Mouse (Mus musculus): ENCODE measurements at regions not wholly inside any gene's neighbourhood (a gene's known extent, or its start where the extent isn't known, plus 50 kb on each side); places are given as distances from the start of the nearest gene placed in this dataset.

DNA sequence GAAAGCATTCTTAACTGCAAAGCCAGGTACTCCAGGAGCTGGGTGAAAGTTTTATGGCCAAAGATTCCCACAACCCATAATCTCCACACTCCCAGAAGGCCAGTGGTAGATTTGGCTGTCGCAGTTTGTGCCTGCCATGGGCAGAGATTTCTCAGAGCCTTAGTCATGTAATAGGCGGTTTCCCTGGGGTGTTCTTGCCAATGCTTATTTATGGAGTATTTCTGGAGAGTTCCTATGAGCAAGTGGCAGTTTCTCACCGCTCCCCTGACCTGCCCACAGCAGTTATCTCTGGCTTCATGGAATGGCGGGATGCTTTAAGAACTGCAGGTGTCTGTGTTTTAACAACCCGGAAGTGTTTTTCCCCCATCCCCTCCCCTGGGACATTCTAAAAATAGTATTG, 179.8 kb downstream of the 4933412E24Rik start:
- no peak for DNase-seq (ENCODE audit: low spot score)

DNA sequence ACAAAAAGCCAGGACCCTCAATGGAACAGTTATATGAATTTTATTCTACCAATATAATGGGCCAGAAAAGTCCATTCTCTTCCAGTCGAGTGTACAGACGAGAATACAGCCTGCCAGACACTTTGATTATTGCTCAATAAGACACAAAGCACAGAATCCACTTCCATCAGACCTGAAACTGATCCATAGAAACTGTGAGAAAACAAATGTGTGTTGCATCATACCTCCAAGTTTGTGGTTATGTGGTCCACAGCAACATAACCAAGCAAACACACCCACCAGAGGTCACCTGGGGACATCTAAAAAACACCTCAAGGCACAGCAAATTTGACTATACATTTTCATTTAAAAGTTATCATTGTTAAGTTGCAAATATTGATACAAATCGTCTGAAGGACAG, 183.2 kb downstream of the 4933412E24Rik start:
- DNase-seq (ENCODE audit: low spot score), result no peak

DNA sequence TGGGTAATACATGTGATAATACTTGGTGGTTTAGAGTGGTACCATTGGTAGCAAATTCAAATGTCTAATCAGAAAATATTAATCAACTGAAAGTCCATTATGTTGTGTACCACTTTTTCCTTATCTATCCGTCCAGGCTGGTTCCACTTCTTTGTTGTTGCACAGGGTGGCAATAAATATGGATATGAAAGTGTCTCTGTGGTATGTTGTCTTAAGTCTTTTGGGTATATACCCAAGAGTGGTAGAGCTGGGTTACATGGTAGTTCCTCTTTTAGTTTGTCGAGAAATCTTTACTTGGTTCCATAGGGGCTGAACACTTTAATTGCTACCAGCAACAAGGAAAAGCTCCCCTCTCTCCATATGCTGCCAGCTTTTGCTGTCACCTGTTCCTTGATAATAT, 184.9 kb downstream of the 4933412E24Rik start:
- DNase-seq (ENCODE audit: low spot score), result no peak

- no peak for DNase-seq (ENCODE audit: low spot score)
These were observed 185.6 kb downstream of the 4933412E24Rik start for GRCm38 (mm10) chr15:59830553-59831462.

DNA sequence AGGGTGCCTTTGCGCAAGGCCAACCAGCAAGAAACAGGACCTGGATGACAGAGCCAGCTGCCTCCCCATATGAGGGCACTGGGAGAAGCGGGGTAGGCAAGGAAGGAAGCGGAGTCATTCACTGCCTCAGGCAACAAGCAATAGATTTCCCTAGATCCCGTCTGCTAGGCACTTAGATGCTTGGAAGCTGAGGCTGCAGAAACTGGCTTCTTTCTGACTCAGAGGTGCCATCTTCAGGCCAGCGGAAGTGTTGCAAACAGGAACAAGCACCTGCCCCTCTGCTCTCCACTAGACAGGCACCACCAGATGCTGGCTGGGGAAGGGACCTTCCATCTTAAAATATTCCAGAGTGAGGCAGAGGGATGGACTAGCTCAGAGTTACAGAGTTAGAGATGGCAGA, 188.0 kb downstream of the 4933412E24Rik start:
- DNase-seq (ENCODE audit: low spot score), result peak; percentile 68

DNA sequence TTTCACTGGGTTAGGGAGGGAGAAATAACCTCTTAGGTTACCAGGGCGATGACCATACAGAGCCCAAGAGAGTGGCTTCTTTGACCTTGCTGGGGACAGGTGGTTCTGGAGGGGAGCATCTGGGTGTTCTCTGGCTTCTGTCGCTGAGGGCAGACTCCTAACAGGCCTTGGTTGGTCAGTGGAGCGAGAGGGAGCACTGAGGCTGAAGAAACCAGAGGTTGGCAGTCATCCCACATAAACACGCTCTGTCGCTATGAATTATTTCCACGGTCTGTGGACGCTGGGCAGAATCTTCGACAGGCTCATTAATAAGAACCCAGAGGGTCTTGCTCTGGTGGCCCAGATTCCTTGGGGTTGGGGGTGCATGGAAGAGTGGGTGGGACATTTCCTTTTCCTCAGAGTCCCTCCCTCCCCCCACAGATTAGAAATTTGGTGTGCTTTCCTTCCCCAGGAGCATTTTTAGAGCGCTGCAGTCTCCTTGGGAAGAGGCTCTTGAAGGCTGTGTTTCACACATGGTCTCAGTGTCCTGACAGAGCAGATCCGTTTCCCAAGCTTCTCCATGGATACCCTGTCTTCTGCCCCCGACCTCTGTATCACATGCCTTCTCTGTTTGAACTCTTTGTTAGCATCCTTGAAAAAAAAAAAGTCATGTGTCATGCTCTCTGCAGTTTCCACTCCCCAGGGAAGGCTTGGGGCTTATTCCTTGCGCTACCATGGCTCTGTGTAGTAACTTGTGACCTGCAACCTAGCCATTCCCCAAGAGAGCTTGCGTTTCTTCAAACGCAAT, 190.1 kb downstream of the 4933412E24Rik start:
- no peak for DNase-seq (ENCODE audit: low spot score)

GRCm38 (mm10) chr15:59823921-59824320, 192.5 kb downstream of the 4933412E24Rik start:
- DNase-seq (ENCODE audit: low spot score), result no peak

DNA sequence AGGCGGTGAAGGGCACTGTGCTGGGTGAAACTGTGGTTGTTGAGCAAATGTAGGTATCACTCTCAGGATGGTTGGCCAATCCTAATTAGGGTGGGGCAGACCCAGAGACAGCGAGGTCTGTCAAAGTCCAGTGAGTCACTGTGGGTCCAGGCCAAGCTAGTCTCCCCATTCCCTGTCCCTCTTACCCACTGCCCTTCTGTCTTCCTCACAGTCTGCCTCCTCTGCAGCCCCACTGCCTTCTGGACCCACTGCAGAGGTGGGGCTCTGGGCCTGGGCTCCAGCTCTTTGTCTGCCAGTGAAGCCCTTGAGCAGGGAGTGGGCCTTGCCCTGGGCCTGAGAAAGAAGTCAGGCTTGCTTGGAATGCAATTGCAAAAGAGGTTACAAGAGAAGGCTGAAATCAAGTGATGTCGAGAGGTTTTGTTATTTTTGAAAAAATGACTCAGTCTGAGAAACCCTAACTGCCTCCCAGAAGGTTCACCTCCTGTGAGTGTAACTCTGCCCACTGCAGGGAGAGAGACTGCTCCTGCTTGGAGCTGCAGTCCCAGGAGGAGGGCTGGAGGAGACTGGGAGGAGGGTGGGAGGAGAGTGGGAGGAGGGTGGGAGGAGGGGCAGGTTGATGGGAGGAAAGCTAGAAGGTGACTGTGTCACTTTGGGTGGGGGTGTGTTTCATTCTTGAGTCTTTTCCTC, 193.3 kb downstream of the 4933412E24Rik start:
- DNase-seq (ENCODE audit: low spot score), result no peak

DNA sequence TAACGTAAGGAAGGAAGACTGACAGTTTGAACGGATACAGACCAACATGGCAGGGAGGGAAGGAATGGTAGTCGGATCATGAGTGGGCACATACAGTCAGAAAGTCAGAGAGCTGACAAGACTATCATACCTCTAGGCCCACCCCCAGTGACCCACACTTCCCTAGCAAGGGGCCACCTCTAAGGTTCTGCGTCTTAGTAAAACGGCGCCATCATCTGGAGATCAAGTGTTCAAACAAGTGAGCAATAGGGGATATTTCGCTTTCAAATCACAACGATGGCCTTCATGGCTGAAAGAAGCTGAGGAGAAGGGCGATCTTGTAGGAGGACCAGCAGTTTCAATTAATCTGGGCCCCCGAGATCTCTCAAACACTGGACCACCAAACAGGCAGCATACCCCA, 196.1 kb downstream of the 4933412E24Rik start:
- DNase-seq (ENCODE audit: low spot score), result no peak

DNA sequence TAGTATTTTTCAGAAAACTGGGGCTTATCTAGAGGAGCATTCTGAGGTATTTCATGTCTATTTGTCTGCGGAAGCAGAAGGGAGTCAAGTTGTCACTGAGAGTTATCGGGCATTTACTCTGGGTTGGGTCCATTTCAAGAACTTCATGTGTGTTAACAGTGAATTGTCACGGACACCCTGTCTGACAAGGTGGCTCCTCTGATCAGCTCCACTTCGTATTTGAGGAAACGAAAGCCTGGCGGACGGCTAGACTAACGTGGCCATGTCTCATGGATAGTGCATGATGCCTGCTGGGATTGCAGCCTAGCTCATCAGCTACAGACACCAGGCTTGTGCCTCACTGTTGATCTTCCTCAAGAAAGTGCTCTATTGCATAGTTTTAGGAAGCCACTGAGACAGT, 200.4 kb downstream of the 4933412E24Rik start:
- DNase-seq (ENCODE audit: low spot score), result no peak

GRCm38 (mm10) chr15:59811566-59811965, 204.8 kb downstream of the 4933412E24Rik start:
- no peak for DNase-seq (ENCODE audit: low spot score)

DNA sequence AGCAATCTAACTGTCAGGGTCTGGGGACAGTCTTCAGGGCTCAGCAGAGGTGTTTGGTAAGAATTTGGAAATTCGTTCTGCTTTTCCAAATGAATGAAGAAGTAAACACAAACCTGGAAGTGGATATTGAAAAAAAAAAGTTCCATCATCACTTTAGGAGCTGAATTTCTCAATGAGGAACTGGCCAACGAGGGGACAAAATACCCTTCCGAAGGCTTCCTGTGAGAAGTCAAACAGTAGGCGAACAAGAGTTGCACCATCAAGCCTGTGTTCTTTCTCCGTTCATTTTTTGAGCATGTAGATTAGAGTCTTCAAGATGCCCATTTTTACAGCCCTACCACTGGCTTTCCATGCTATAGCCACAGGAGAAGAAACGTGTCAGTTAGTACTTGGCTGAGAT, 207.1 kb downstream of the 4933412E24Rik start:
- no peak for DNase-seq (ENCODE audit: low spot score)

DNA sequence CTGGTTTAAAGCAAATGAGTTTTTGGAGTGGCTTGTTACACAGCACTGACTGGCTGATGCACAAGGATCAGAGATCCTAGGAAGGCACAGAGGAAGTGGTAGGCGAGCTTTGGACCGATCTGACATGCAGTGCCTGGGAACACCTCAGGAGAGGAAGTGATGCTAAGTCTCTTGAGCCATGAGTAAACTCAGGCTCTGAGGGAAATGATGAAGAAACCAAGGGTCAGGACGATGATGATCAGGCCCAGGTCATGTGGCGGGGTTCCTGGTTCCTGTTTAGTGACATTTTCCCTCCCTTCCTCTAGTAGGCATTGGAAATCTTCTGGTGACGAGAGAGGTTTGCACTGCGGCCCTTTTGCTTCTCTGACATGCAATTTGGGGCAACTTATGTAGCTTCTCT, 208.7 kb downstream of the 4933412E24Rik start:
- no peak for DNase-seq (ENCODE audit: low spot score)

DNA sequence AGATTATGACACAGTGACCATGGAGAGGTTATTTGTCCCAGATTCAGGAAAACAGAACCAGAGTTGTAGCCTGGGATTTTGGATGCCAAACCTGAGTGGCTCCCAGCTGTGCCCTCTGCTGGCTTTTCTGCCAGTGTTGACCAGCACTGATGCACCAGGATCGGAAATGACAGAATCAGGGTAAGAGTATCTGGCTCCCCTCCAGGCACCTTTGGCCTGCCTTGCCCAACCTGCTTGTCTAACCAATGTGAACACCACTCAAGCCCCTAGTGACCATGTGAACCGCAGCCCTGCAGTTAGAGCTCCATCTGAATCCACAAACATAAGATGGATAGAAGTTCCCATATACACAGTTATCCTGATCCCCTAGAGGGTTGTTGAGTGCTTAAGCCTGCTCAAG, 210.6 kb downstream of the 4933412E24Rik start:
- DNase-seq (ENCODE audit: low spot score), result no peak

GRCm38 (mm10) chr15:59804821-59805220, 211.6 kb downstream of the 4933412E24Rik start:
- DNase-seq (ENCODE audit: low spot score), result no peak

- DNase-seq (ENCODE audit: low spot score), result peak; percentile 26
These were observed 212.0 kb downstream of the 4933412E24Rik start for GRCm38 (mm10) chr15:59804394-59804793.

GRCm38 (mm10) chr15:59802276-59802675, 214.1 kb downstream of the 4933412E24Rik start:
- no peak for DNase-seq (ENCODE audit: low spot score)

DNA sequence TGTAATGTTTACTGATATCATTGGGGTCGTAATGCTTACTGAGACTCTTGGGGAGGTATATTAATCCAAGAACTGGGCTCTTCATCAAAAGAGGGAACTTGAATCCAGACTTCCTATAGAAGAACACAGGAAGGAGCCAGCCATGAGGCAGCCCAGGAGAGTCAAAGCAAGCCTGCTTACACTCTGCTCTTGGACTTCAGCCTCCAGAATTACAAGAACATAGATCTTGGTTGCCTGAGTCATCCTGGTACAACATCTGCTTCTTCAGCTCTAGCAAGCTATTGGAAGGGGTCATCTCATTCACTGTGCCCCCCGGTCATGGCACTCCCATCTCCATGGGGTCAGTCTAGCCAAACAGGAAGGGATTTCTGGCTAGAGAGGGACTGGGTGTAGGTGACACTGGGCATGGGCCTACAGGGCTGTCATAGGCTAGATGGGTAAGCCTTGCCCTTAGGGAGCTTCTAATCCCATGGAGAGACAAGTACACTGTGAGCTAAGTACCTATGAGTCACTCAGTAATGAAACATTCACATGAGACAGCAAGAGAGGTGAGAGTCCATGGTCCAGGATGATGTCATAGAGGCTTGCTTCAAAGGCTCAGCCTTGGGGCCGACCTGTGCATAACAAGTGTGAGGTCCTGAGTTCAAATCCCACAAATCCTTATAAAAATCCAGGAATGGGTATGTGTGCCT, 217.1 kb downstream of the 4933412E24Rik start:
- no peak for DNase-seq (ENCODE audit: low spot score)

GRCm38 (mm10) chr15:59798486-59798885, 217.9 kb downstream of the 4933412E24Rik start:
- DNase-seq (ENCODE audit: low spot score), result no peak

GRCm38 (mm10) chr15:59795717-59796116, 220.7 kb downstream of the 4933412E24Rik start:
- no peak for DNase-seq (ENCODE audit: low spot score)

GRCm38 (mm10) chr15:59794871-59795270, 221.5 kb downstream of the 4933412E24Rik start:
- no peak for DNase-seq (ENCODE audit: low spot score)
